Mouse (Mus musculus) midbrain, embryonic 15.5 days (tissue): ENCODE measurements around the gene Yrdc. TPM values are rescaled to one million over a fixed set of nuclear protein-coding genes. Genes with fewer than 3 reads are reported as not detected.
A peak's percentile ranks its signal among the peaks of the same experiment; 100 is the strongest.

Experiments
- ATAC-seq: fragments of 200-750 bp; cut with Nextera tagmentation; replicated peaks from 2 replicates; pipeline ENCODE4 v1.8.0; 2017; ENCODE audit warnings: moderate TSS enrichment
- H3K27ac ChIP-seq: fragments of 300-500 bp; sonication (generic); 2 replicates; pipeline ENCODE4 v1.5.1; 2015; ENCODE audit warnings: mild to moderate bottlenecking, inconsistent platforms
- H3K27me3 ChIP-seq: fragments of 300-500 bp; sonication (generic); replicated peaks from 2 replicates; pipeline ENCODE4 v1.6.1; 2015; ENCODE audit warnings: inconsistent platforms
- H3K36me3 ChIP-seq: fragments of 300-500 bp; sonication (generic); replicated peaks from 2 replicates; pipeline ENCODE4 v1.6.1; 2015; ENCODE audit warnings: inconsistent platforms
- H3K4me1 ChIP-seq: fragments of 300-500 bp; sonication (generic); 2 replicates; pipeline ENCODE4 v1.6.1; 2015; ENCODE audit warnings: inconsistent platforms
- H3K4me2 ChIP-seq: fragments of 300-500 bp; sonication (generic); 2 replicates; pipeline ENCODE4 v1.6.1; 2015; ENCODE audit warnings: inconsistent platforms, mild to moderate bottlenecking, moderate library complexity
- H3K4me3 ChIP-seq: fragments of 300-500 bp; sonication (generic); 2 replicates; pipeline ENCODE4 v1.5.1; 2015; ENCODE audit warnings: mild to moderate bottlenecking, inconsistent platforms
- H3K9ac ChIP-seq: fragments of 300-500 bp; sonication (generic); 2 replicates; pipeline ENCODE4 v1.6.1; 2015; ENCODE audit warnings: mild to moderate bottlenecking, inconsistent platforms
- H3K9me3 ChIP-seq: fragments of 300-500 bp; sonication (generic); 2 replicates; pipeline ENCODE4 v1.6.1; 2016; ENCODE audit warnings: inconsistent platforms
- WGBS: fragments of 180-500 bp; shearing (Covaris S2); methylation state at CpG from one replicate; pipeline ENCODE4 v1.1.7; 2015; ENCODE audit warnings: mixed read lengths; 5-methylcytosine and 5-hydroxymethylcytosine counted together
- polyA plus RNA-seq: library from polyadenylated mRNA; unstranded; fragments of >200 nt; fragmentation: Nextera tagmentation; extraction: Ambion mirVana; gene quantifications from 2 replicates; pipeline ENCODE4 v1.2.1, GENCODE M21; 2015

The Yrdc gene
- polyA plus RNA-seq, 1 experiment from 2014 or later = 50.5 TPM

GRCm38 (mm10) chr4:124824967-124825366 lies 25.5 kb upstream of the Yrdc start:
- no peak overlapping the region for H3K27ac ChIP-seq
- no peak overlapping the region for H3K9ac ChIP-seq
- H3K4me3 ChIP-seq = no peak overlapping the region
- H3K4me2 ChIP-seq = no peak overlapping the region
- H3K9me3 ChIP-seq = no peaks in the 10 kb centered on the region
- ATAC-seq = no peak
- 96% methylated on average over 6 of the region's 6 CpGs for WGBS
- no peaks in the 10 kb centered on the region for H3K27me3 ChIP-seq
- peaks cover 34% of the 10 kb centered on the region for H3K36me3 ChIP-seq
- no peaks in the 10 kb centered on the region for H3K4me1 ChIP-seq

DNA sequence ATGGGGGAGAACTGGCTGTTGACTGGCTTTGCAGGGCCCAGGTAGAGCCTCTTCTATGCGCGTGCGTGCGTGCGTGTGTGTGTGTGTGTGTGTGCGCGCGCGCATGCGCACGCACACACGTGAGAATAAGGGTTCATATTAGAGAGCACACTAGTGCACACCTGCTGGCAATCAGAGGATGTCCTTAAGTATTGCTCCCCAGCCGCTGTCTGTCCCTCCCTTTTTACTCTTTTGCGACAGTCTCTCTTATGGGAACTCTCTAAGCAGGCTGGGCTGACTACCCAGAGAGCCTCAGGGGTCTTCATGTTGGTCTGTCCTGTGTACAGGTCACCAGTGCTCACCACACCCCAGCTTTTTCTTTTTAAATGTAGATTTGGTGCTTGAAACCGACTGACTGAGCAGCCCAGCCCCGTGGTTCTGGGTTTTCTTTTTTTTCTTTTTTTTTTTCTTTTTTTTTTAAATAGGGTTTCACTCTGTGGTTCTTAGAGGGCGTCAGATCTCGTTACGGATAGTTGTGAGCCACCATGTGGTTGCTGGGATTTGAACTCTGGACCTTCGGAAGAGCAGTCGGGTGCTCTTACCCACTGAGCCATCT lies 25.0 kb upstream of the Yrdc start:
- 96% methylated on average over 21 of the region's 21 CpGs for WGBS
- peaks cover 38% of the 10 kb centered on the region for H3K36me3 ChIP-seq

GRCm38 (mm10) chr4:124829671-124830070 lies 20.8 kb upstream of the Yrdc start:
- Histone ChIP-seq H3K4me3 (no peak overlapping the region), H3K4me1 (no peaks in the 10 kb centered on the region), H3K27ac (no peak overlapping the region), H3K27me3 (no peaks in the 10 kb centered on the region), H3K36me3 (peaks cover 29% of the 10 kb centered on the region), H3K9ac (no peak overlapping the region), H3K9me3 (no peaks in the 10 kb centered on the region), H3K4me2 (no peak overlapping the region)
- no peak for ATAC-seq
- WGBS = 88% methylated on average over 5 of the region's 5 CpGs

More for the DNA sequence above, 25.0 kb upstream of the Yrdc start:
- Histone ChIP-seq H3K9me3 (no peaks in the 10 kb centered on the region), H3K27me3 (no peaks in the 10 kb centered on the region), H3K9ac (no peak overlapping the region), H3K27ac (no peak overlapping the region), H3K4me2 (no peak overlapping the region), H3K4me3 (no peak overlapping the region), H3K4me1 (no peaks in the 10 kb centered on the region)
- ATAC-seq = no peak

- H3K36me3 ChIP-seq = peaks cover 19% of the 10 kb centered on the region; the same call in 1 of the 2 replicates
- no peak for ATAC-seq
- WGBS = 96% methylated on average over 10 of the region's 10 CpGs
- no peak overlapping the region for H3K4me3 ChIP-seq
- H3K27ac ChIP-seq = no peak overlapping the region
- no peak overlapping the region for H3K9ac ChIP-seq
- H3K4me1 ChIP-seq = no peaks in the 10 kb centered on the region
- no peaks in the 10 kb centered on the region for H3K27me3 ChIP-seq
- H3K9me3 ChIP-seq = no peaks in the 10 kb centered on the region
- no peak overlapping the region for H3K4me2 ChIP-seq
Measured at GRCm38 (mm10) chr4:124832796-124833195, 17.7 kb upstream of the Yrdc start.

DNA sequence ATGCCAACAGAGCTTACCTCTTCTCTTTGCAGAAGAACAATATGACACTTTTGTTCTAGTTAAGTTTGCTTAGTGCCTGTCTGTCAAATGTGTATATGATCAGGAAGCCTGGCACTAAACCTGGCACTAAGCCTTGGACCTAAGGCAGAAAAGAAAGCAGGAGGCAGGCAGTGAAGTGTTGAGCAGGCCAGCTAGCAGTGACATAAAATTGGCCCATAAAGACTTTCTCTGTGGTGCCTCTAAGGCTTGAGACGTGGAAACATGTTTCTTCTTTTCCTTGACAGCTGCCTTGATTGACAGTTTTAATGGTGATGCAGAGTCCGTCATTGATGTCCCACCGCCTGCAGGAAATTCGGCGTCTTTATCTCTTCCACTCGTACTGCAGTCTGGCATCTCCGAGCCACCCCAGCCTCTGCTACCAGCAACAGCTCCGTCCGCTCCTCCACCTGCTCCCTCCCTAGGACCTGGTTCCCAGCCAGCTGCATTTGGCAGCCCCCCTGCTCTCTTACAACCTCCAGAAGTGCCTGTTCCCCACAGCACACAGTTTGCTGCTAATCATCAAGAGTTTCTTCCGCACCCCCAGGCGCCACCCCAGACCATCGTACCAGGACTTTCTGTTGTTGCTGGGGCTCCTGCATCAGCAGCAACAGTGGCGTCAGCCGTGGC lies 12.3 kb upstream of the Yrdc start:
- Histone ChIP-seq H3K9me3 (no peaks in the 10 kb centered on the region), H3K9ac (no peak overlapping the region), H3K36me3 (peaks cover 12% of the 10 kb centered on the region; the same call in 1 of the 2 replicates), H3K27ac (no peak overlapping the region), H3K27me3 (no peaks in the 10 kb centered on the region), H3K4me3 (no peak overlapping the region), H3K4me2 (no peak overlapping the region), H3K4me1 (no peaks in the 10 kb centered on the region)
- WGBS = 89% methylated on average over 14 of the region's 14 CpGs
- ATAC-seq = no peak

- no peak for ATAC-seq
- no peak overlapping the region for H3K4me2 ChIP-seq
- H3K4me1 ChIP-seq = no peaks in the 10 kb centered on the region
- H3K9ac ChIP-seq = no peak overlapping the region
- no peaks in the 10 kb centered on the region for H3K9me3 ChIP-seq
- no peaks in the 10 kb centered on the region for H3K27me3 ChIP-seq
- peaks cover 12% of the 10 kb centered on the region; the same call in 1 of the 2 replicates for H3K36me3 ChIP-seq
- WGBS = 97% methylated on average over 1 of the region's 1 CpGs
- no peak overlapping the region for H3K27ac ChIP-seq
- H3K4me3 ChIP-seq = no peak overlapping the region
Measured at GRCm38 (mm10) chr4:124840998-124841397, 9.5 kb upstream of the Yrdc start.

GRCm38 (mm10) chr4:124843493-124843892 lies 7.0 kb upstream of the Yrdc start:
- Histone ChIP-seq H3K4me3 (no peak overlapping the region), H3K9ac (no peak overlapping the region), H3K9me3 (no peaks in the 10 kb centered on the region), H3K27ac (no peak overlapping the region), H3K4me1 (peaks cover 11% of the 10 kb centered on the region), H3K27me3 (no peaks in the 10 kb centered on the region), H3K36me3 (peaks cover 9% of the 10 kb centered on the region; the same call in 1 of the 2 replicates), H3K4me2 (no peak overlapping the region)
- 55% methylated on average over 11 of the region's 11 CpGs for WGBS
- 0 out of 2 replicates have a peak, but pooled peaks have one; percentile 41 for ATAC-seq

- Histone ChIP-seq H3K9ac (no peak overlapping the region), H3K4me2 (no peak overlapping the region), H3K4me3 (0 out of 2 replicates have a peak overlapping the region, but pooled peaks have one; percentile 1), H3K9me3 (no peaks in the 10 kb centered on the region), H3K4me1 (peaks cover 35% of the 10 kb centered on the region), H3K27ac (no peak overlapping the region), H3K27me3 (no peaks in the 10 kb centered on the region), H3K36me3 (no peaks in the 10 kb centered on the region; the same call in 1 of the 2 replicates)
- WGBS = 6% methylated on average over 8 of the region's 8 CpGs
- no peak for ATAC-seq
Measured at GRCm38 (mm10) chr4:124847573-124847972, 2.9 kb upstream of the Yrdc start.

DNA sequence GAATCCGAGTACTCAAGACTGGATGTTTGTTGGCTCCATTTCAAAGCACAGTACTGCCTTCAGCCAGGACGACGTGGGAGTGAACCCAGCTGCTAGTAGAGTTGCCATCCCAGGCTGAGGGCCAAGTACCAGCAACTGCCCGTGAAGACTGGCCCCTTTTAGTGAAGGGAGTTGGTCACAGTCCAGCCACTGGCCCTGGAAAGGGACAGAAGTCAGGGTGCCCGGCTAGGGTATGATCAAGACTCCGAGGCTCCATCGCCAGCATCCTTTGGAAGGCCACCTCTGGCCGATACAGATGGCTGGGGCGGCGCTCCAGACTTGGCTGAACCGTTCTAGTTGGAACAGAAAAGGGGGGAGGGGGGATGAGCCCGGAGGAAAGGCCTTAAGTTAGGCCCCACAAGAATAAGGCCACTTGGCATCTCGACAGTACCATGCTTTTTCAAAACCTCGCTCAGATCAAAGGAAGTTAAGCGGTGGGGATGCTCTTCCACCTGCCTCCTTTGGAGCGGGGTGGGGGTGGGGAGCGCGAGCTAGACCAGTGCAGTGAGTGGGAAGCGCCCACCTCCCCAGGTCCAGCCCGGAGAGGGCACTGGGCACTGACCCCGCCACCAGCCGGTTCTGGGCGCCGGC lies 733 bp upstream of the Yrdc start:
- H3K27ac ChIP-seq = peak overlapping the region; percentile 95
- H3K9me3 ChIP-seq = no peaks in the 10 kb centered on the region
- H3K27me3 ChIP-seq = no peaks in the 10 kb centered on the region
- H3K4me1 ChIP-seq = peaks cover 45% of the 10 kb centered on the region
- peak overlapping the region; percentile 82 for H3K4me3 ChIP-seq
- H3K36me3 ChIP-seq = peaks cover 9% of the 10 kb centered on the region; the same call in 1 of the 2 replicates
- WGBS = 1% methylated on average over 24 of the region's 24 CpGs
- peak overlapping the region; percentile 83 for H3K9ac ChIP-seq
- H3K4me2 ChIP-seq = peak overlapping the region; percentile 86
- peak; percentile 58 for ATAC-seq

DNA sequence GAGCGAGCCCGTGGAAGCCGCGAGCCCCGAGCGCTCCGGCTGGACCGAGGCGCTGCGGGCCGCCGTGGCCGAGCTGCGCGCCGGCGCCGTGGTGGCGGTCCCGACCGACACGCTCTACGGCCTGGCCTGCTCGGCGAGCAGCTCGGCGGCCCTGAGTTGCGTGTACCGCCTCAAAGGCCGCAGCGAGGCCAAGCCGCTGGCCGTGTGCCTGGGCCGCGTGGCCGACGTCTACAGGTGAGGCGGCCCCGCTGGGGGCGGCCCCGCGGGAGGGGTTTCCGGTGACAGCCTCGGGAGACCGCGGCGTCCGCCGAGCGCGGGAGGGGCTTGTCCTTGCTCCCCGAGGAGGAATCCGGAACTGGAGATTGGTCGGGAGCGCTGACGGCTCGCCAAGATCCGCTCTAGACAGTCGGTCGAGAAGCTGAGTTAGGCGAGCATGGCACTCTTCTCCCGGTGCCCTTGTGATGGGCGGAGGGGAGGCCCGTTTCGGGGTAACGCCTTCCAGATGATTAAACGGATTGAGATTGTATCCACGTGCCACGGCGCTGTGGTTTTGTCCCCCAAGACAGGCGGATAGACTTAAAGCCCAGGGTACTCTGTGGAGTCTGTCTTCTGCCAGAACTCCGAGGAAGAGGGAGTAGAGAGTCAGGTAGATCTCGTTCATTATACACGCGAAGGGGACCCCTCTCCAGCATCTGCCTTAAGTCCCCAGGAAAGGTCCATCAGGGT lies 617 bp downstream of the Yrdc start, which contains the start of gene 1110065P20Rik:
Gene 1110065P20Rik, minus strand, starts transcription at position 264 of the 726 bp plus-strand sequence.
- H3K36me3 ChIP-seq = peaks cover 17% of the 10 kb centered on the region
- H3K4me1 ChIP-seq = peaks cover 45% of the 10 kb centered on the region
- under 1% methylated on average over 75 of the region's 75 CpGs for WGBS
- peak within 1 kb of the TSS; percentile 82 for H3K4me3 ChIP-seq
- H3K9me3 ChIP-seq = no peaks in the 10 kb centered on the region
- H3K9ac ChIP-seq = peak within 1 kb of the TSS; percentile 83
- ATAC-seq = peak; percentile 62
- H3K27ac ChIP-seq = peak within 1 kb of the TSS; percentile 95
- peak within 1 kb of the TSS; percentile 86 for H3K4me2 ChIP-seq
- no peaks in the 10 kb centered on the region for H3K27me3 ChIP-seq

DNA sequence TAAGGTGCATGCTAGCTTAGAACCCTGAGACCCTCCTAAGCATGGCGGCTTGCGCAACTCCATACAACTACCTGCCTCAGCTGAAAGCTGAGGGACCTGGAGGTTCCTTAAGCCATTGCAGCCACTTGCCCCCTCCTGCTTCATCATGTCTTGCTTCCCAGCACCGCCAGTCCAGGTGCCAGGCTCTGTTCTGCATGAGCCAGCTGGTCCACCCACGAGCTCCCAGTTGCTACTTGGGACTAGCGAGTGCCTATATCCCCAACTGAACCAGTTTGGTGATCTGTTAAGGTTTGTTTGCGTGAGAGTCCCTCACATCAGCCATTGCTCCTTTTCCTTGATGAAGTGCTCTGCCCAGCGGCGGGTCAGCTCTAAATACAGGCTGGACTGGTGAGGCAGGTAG lies 5.8 kb downstream of the Yrdc start:
- Histone ChIP-seq H3K9me3 (no peaks in the 10 kb centered on the region), H3K4me3 (no peak overlapping the region), H3K4me2 (no peak overlapping the region), H3K9ac (no peak overlapping the region), H3K27ac (no peak overlapping the region), H3K27me3 (no peaks in the 10 kb centered on the region), H3K36me3 (peaks cover 39% of the 10 kb centered on the region), H3K4me1 (peaks cover 37% of the 10 kb centered on the region)
- no peak for ATAC-seq
- WGBS = 96% methylated on average over 8 of the region's 8 CpGs

DNA sequence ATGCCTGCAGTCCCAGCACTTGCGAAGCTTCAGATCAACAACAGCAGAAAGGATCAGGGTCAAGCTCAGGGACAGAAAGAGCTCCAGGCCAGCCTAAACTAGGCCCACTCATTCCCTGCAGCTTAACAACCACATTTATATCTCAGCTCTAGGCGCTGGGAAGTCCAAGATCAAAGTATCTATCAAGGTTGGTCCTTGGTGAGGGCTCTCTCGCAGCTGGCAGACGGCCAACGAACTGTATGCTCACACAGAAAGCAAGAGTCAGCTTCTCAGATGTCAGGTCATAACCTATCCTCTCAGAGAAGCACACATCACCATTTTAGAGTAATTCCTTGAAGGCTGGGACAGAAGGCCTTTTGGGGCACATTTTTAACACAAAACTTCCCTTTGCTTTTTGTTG lies 7.9 kb downstream of the Yrdc start:
- Histone ChIP-seq H3K4me2 (no peak overlapping the region), H3K27ac (no peak overlapping the region), H3K4me1 (peaks cover 27% of the 10 kb centered on the region), H3K27me3 (no peaks in the 10 kb centered on the region), H3K9me3 (no peaks in the 10 kb centered on the region), H3K36me3 (peaks cover 39% of the 10 kb centered on the region), H3K9ac (no peak overlapping the region), H3K4me3 (no peak overlapping the region)
- ATAC-seq = no peak
- WGBS = 81% methylated on average over 5 of the region's 5 CpGs
